7 mouse cellular contexts compared by ENCODE assay signal in the genomic region with DNA sequence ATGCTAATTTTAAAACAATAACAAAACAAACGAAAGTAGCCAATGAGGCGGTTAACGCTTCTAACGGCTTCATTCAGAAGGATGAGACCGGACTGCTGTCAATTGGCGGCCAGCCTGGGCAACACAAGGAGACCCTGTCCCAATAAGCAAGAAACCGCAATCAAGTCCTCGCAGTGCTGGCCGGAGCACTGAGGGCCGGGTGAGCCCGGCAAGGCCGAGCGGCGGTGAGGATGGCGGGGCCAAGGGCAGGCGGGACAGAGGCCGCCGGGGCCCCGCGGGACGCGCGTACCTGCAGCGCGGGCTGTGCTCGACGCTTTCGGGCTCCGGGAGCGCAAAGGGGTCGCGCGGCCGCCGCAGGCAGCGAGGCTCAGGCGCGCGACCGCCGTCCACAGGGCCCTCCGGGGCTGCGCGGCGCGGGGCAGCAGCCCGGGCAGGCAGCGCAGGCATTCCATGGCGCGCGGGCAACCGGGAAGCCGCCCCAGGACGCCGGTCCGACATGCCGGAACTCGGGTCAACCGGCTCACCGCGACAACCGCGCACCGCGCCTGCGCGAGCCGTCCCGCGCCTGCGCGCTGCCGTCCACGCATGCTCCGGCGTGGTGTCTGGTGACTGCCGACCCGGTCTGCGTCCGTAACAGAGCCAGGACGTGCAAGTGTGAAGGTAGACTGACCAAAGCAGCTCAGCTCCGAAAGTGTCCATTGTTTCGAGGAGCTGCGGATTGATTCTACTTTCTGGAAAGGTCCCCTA. TPM values are rescaled to one million over a fixed set of nuclear protein-coding genes. Genes with fewer than 3 reads are reported as not detected.
DNase-seq lines count a peak whose midpoint lies in the region; ATAC-seq and TF ChIP-seq lines count a peak whose summit lies in the region.

Gene Mrs2, minus strand, starts transcription at position 587 of the 747 bp plus-strand sequence.

- DNase-seq in adrenal gland, postnatal 25 days: peak; percentile 90
- DNase-seq in heart, adult 18-20 months: peak; percentile 88 to 94
- peak; percentile 96 for DNase-seq in kidney, adult 2 months
- peak; percentile 73 to 86 for DNase-seq in spleen, adult 2 months (ENCODE audit: low read depth in 1 of 2, low spot score in 2 of 2)

- H3K4me3 ChIP-seq in embryonic facial prominence, embryonic 12.5 days: peak within 1 kb of the TSS; percentile 95
- peak within 1 kb of the TSS; percentile 71 for H3K4me3 ChIP-seq in kidney, adult 2 months (ENCODE audit: insufficient read depth, low read depth, low read length)
- H3K4me3 ChIP-seq in limb, embryonic 12.5 days (replicated peaks): peak within 1 kb of the TSS; percentile 95
- peak within 1 kb of the TSS; percentile 89 for H3K4me3 ChIP-seq in midbrain, embryonic 15.5 days
- peak within 1 kb of the TSS; percentile 83 for H3K4me3 ChIP-seq in spleen, adult 2 months (ENCODE audit: extremely low read depth, insufficient read depth, insufficient read length)

- peak within 1 kb of the TSS; percentile 82 for H3K4me2 ChIP-seq in embryonic facial prominence, embryonic 12.5 days (replicated peaks)
- H3K4me2 ChIP-seq in limb, embryonic 12.5 days: peak within 1 kb of the TSS; percentile 89
- H3K4me2 ChIP-seq in midbrain, embryonic 15.5 days: peak within 1 kb of the TSS; percentile 64

- H3K27ac ChIP-seq in embryonic facial prominence, embryonic 12.5 days: peak within 1 kb of the TSS; percentile 76; the same call in 1 of the 2 replicates
- H3K27ac ChIP-seq in kidney, adult 2 months (ENCODE audit: insufficient read depth, low read depth, low read length): peak within 1 kb of the TSS; percentile 73
- H3K27ac ChIP-seq in limb, embryonic 12.5 days: 0 out of 2 replicates have a peak within 1 kb of the TSS, but pooled peaks have one; percentile 45
- peak within 1 kb of the TSS; percentile 84 for H3K27ac ChIP-seq in midbrain, embryonic 15.5 days
- H3K27ac ChIP-seq in spleen, adult 2 months (ENCODE audit: insufficient read depth, low read length): peak within 1 kb of the TSS; percentile 60

- H3K27me3 ChIP-seq in embryonic facial prominence, embryonic 12.5 days: no peaks in the 10 kb centered on the region
- H3K27me3 ChIP-seq in kidney, adult 2 months (replicated peaks; ENCODE audit: control insufficient read depth, insufficient read depth, low read length): no peaks in the 10 kb centered on the region
- H3K27me3 ChIP-seq in limb, embryonic 12.5 days: no peaks in the 10 kb centered on the region
- H3K27me3 ChIP-seq in midbrain, embryonic 15.5 days (replicated peaks): no peaks in the 10 kb centered on the region
- H3K27me3 ChIP-seq in spleen, adult 2 months (ENCODE audit: control insufficient read depth, insufficient read depth, low read length): no peaks in the 10 kb centered on the region

- H3K9me3 ChIP-seq in embryonic facial prominence, embryonic 12.5 days: no peaks in the 10 kb centered on the region
- H3K9me3 ChIP-seq in limb, embryonic 12.5 days: no peaks in the 10 kb centered on the region
- H3K9me3 ChIP-seq in midbrain, embryonic 15.5 days: no peaks in the 10 kb centered on the region

- no peaks in the 10 kb centered on the region; the same call in 1 of the 2 replicates for H3K36me3 ChIP-seq in embryonic facial prominence, embryonic 12.5 days
- no peaks in the 10 kb centered on the region; the same call in 1 of the 2 replicates for H3K36me3 ChIP-seq in kidney, adult 2 months (ENCODE audit: control insufficient read depth, insufficient read depth, low read length)
- H3K36me3 ChIP-seq in limb, embryonic 12.5 days: peaks cover 10% of the 10 kb centered on the region; the same call in 1 of the 2 replicates
- H3K36me3 ChIP-seq in midbrain, embryonic 15.5 days (replicated peaks): no peaks in the 10 kb centered on the region
- H3K36me3 ChIP-seq in spleen, adult 2 months (ENCODE audit: control insufficient read depth, insufficient read depth, low read length): peaks cover 3% of the 10 kb centered on the region

- peak within 1 kb of the TSS; percentile 92 for H3K9ac ChIP-seq in embryonic facial prominence, embryonic 12.5 days
- H3K9ac ChIP-seq in limb, embryonic 12.5 days (replicated peaks): peak within 1 kb of the TSS; percentile 91
- peak within 1 kb of the TSS; percentile 87 for H3K9ac ChIP-seq in midbrain, embryonic 15.5 days

- WGBS in embryonic facial prominence, embryonic 12.5 days: under 1% methylated on average over 84 of the region's 84 CpGs
- WGBS in kidney, adult 2 months: under 1% methylated on average over 84 of the region's 84 CpGs
- under 1% methylated on average over 83 of the region's 84 CpGs for WGBS in limb, embryonic 12.5 days
- WGBS in midbrain, embryonic 15.5 days: under 1% methylated on average over 81 of the region's 84 CpGs
- under 1% methylated on average over 73 of the region's 84 CpGs for WGBS in spleen, adult 2 months

- peak; percentile 93 for TF ChIP-seq POLR2A in kidney, adult 2 months (IDR thresholded peaks at IDR 0.05; ENCODE audit: low read depth, low read length)
- TF ChIP-seq POLR2A in spleen, adult 2 months (IDR thresholded peaks at IDR 0.05; ENCODE audit: low read depth, low read length): peak; percentile 74

- no peak for TF ChIP-seq CTCF in kidney, adult 2 months (conservative IDR thresholded peaks at IDR 0.05; ENCODE audit: insufficient read depth, insufficient read length, low read depth, low read length)
- no peak for TF ChIP-seq CTCF in spleen, adult 2 months (IDR thresholded peaks at IDR 0.05; ENCODE audit: extremely low read depth, insufficient read depth, insufficient read length, insufficient replicate concordance)

- peak; percentile 87 for ATAC-seq in embryonic facial prominence, embryonic 12.5 days (ENCODE audit: insufficient number of reproducible peaks, insufficient read depth, low FRiP score, low TSS enrichment)
- peak; percentile 86 for ATAC-seq in limb, embryonic 12.5 days (ENCODE audit: insufficient number of reproducible peaks, insufficient read depth, low FRiP score, low TSS enrichment, low read depth)
- ATAC-seq in midbrain, embryonic 15.5 days (replicated peaks): peak; percentile 96

- peaks cover 13% of the 10 kb centered on the region for H3K4me1 ChIP-seq in embryonic facial prominence, embryonic 12.5 days
- H3K4me1 ChIP-seq in kidney, adult 2 months (ENCODE audit: control insufficient read depth, insufficient read depth, low read length): peaks cover 14% of the 10 kb centered on the region
- peaks cover 13% of the 10 kb centered on the region for H3K4me1 ChIP-seq in limb, embryonic 12.5 days (replicated peaks)
- H3K4me1 ChIP-seq in midbrain, embryonic 15.5 days: peaks cover 20% of the 10 kb centered on the region
- H3K4me1 ChIP-seq in spleen, adult 2 months (ENCODE audit: control insufficient read depth, insufficient read depth, insufficient read length): peaks cover 7% of the 10 kb centered on the region; the same call in 1 of the 2 replicates

RNA-seq across cellular contexts. Expression of gene Mrs2, which starts in this region (rescaled TPM):
- total RNA-seq in adrenal gland, postnatal 25 days (2021): 79.4 and 86.8 TPM in 2 replicates
- polyA plus RNA-seq in embryonic facial prominence, embryonic 12.5 days (2016; fragmentation: Nextera tagmentation; extraction: Ambion mirVana): 23.6 and 26.6 TPM in 2 replicates
- total RNA-seq in heart, adult 18-20 months (2021): 10 to 100 TPM; 53.5 to 54.7 TPM
- 23.9 and 27.3 TPM in 2 replicates for polyA plus RNA-seq in kidney, adult 2 months (2012; rRNA removed)
- polyA plus RNA-seq in limb, embryonic 12.5 days (2016; fragmentation: Nextera tagmentation; extraction: Ambion mirVana): 18.4 and 20.8 TPM in 2 replicates
- 17.3 and 18.9 TPM in 2 replicates for polyA plus RNA-seq in midbrain, embryonic 15.5 days (2015; fragmentation: Nextera tagmentation; extraction: Ambion mirVana)
- 11.6 and 12.9 TPM in 2 replicates for polyA plus RNA-seq in spleen, adult 2 months (2012; rRNA removed)

Comparison
In these comparisons a context has a peak if more than half of its experiments do, and no peak if none do; other contexts are left out.
1. Peak in every context shown above with its lines: DNase-seq, ATAC-seq, H3K4me3 ChIP-seq and H3K27ac ChIP-seq.